Mouse (Mus musculus): Measurements from ENCODE around the gene Fmo6.

Fmo6 gene

GRCm38 (mm10) chr1:162937415-162937814, at the start of gene Fmo6:
Fmo6 (minus strand) TSS chr1:162937515.
- DNase-seq (ENCODE audit: low spot score), result no peak

DNA sequence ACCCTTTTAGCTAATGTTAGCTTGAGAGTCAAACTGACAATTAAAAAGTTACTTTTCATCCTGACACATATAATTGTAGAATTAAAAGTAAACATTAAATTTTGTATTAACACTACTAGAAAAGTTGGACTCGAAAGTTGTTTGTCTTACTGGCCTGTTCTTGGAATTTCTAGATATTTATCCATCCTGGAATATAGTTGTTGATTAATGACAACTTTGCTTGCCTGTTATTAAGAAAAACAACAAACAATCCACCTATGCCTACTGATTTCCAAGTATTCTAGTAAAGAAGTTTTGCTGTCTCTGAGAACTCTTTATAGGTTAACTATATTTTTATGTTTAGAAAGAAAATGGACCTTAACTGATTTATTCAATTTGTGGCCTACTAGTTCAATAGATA, 49.5 kb upstream of the Fmo6 start:
- DNase-seq (ENCODE audit: low spot score), result no peak

- peak; percentile 21 for DNase-seq (ENCODE audit: low spot score)
Observed at GRCm38 (mm10) chr1:162986121-162986748, 48.9 kb upstream of the Fmo6 start.

DNA sequence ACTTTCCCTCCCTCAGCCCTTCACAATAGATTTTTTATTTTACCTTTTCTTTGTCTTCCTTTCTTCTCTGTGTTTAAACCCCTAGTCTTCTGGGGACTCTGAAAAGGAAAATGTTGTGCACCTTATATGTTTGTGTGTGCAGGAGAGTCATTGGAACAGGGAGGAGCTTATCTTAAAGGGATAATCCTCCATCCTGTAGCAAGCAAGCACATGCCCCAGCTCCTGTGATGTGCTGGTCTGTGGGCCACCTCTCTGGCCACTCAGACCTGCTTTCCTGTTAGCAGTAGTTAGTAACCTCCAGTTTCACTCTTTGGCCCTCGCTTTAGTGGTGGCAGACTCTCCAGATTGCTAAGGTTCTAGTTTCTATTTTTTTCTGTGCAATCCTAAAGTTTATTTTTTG, 47.1 kb upstream of the Fmo6 start, which contains the start of gene Fmo3:
Fmo3 (minus strand) TSS at position 101 of the 400 bp plus-strand sequence.
- no peak for DNase-seq (ENCODE audit: low spot score)

GRCm38 (mm10) chr1:162963556-162963955, 26.2 kb upstream of the Fmo6 start:
- DNase-seq (ENCODE audit: low spot score), result no peak

DNA sequence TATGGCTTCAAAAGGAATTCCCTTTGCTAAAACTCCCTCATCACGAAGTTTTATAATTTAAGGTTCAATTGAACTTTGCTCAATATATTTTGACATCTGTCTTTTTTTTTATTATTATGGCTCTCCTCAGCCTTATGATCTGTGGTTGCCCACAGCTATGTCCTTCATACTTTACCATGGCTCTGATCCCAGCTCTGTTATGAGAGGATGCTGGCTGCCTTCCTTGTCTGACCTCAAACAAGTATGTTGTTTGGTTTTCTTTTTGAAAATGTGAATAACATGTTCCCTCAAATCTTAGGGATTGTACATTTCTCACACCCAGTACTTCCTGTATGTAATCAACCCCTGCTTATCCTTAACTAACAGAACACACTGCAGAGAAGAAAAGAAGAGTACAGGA, 20.1 kb upstream of the Fmo6 start:
- peak; percentile 52 for DNase-seq (ENCODE audit: low spot score)

- no peak for DNase-seq (ENCODE audit: low spot score)
Observed at GRCm38 (mm10) chr1:162953079-162953478, 15.8 kb upstream of the Fmo6 start.

- DNase-seq (ENCODE audit: low spot score), result no peak
Observed at GRCm38 (mm10) chr1:162949763-162950162, 12.4 kb upstream of the Fmo6 start.

- no peak for DNase-seq (ENCODE audit: low spot score)
Observed at GRCm38 (mm10) chr1:162947934-162948333, 10.6 kb upstream of the Fmo6 start.

GRCm38 (mm10) chr1:162946837-162947558, 9.7 kb upstream of the Fmo6 start:
- DNase-seq (ENCODE audit: low spot score), result no peak

DNA sequence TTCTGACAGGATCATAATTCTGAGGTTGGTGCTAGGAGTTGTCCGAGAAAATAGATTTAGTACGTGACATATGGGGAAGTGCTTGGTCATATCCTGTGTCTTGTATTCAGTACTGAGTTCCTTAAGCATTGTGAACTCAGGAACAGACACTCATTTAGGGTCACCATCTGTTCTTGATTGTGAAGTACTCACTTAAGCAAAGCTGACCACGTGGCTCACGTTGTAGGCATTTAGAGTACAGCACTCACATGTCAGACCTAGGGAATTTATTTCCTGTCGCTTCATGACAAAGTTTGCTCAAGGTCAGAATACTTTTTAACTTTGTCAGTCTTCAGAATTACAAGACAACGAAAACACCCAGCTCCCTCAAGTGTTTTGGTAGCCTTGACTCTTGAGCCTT, 6.4 kb upstream of the Fmo6 start:
- DNase-seq (ENCODE audit: low spot score), result peak; percentile 16

- peak; percentile 57 for DNase-seq (ENCODE audit: low spot score)
Observed at GRCm38 (mm10) chr1:162938696-162939351, 1.5 kb upstream of the Fmo6 start.

- DNase-seq (ENCODE audit: low spot score), result no peak
Observed at GRCm38 (mm10) chr1:162937970-162938695, 818 bp upstream of the Fmo6 start.

GRCm38 (mm10) chr1:162934374-162935012, 2.8 kb downstream of the Fmo6 start:
- no peak for DNase-seq (ENCODE audit: low spot score)

GRCm38 (mm10) chr1:162932386-162932785, 4.9 kb downstream of the Fmo6 start:
- DNase-seq (ENCODE audit: low spot score), result no peak

GRCm38 (mm10) chr1:162931880-162932279, 5.4 kb downstream of the Fmo6 start:
- DNase-seq (ENCODE audit: low spot score), result no peak

- DNase-seq (ENCODE audit: low spot score), result no peak
Observed at GRCm38 (mm10) chr1:162931310-162931875, 5.9 kb downstream of the Fmo6 start.

DNA sequence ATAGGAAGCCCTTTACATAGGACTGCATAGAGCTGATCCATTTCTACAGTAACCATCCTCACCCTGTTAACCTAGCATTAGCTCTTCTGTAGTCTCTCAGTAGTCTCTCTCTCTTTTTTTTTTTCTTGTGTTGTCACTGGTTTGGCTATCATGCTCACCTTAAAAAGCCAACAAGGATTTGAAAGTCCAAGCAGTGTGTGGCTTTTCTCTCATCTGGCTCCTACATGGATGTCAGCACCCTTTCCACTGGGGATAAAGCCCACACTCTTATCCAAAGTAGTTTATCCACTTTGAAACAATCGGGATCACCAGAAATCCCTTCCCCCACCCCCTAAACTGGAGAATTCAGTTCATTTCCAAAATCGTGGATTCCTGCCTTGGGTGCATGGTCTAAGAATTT, 6.7 kb downstream of the Fmo6 start:
- DNase-seq (ENCODE audit: low spot score), result no peak

DNA sequence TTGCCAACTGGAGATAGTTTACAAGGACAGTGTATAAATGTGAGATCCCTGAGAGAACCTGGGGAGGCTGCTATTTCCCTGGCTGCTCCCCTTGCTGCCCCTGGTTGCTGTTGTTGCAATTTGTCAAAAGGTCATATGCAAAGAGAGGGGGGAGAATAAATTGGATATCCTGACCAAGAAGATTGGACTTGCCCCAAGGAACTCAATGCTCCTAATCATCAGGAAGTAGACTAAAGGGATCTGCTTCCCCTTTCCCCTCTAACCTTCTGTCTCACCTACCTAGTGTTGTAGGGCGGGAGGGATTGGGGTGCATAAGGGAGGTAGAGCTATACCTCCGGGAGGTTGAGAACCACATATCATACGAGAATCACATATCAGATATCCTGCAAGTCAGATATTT, 8.2 kb downstream of the Fmo6 start:
- no peak for DNase-seq (ENCODE audit: low spot score)

GRCm38 (mm10) chr1:162925121-162925520, 12.2 kb downstream of the Fmo6 start:
- no peak for DNase-seq (ENCODE audit: low spot score)

DNA sequence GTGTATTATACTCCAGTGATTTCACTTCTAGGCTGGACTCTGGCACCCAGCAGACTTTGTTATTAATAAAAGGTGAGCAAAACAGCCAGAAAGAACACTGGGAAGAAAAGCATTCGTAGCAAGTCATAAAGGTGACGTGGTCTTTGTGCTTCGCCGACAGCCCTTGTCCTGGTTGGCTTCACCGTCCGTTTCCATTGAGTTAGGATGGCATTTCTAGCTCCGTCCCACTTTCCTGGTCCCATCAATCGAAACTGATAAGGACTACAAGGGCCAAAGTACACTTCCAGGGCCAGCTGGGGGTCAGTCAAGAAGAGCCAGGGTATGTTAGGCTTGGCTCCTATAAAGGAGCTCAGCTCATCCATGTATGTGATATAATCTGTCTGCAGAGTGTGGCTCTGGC, 20.7 kb downstream of the Fmo6 start:
- no peak for DNase-seq (ENCODE audit: low spot score)
